Comparison of ENCODE assay signal across 26 mouse cellular contexts in genomic region chr14:34354456-34354855, GRCm38 (mm10). TPM values are rescaled to one million over a fixed set of nuclear protein-coding genes. Genes with fewer than 3 reads are reported as not detected.
"Had no signal": no experiment of that assay in that cellular context is flagged by ENCODE, and none has a peak within 500 bp of the region (broad histone marks: within the 10 kb centered on the region; RNA-seq: fewer than 3 reads in every experiment).

No protein-coding gene starts in this region.

- H3K27ac ChIP-seq: intestine, embryonic 15.5 days; left cerebral cortex, adult 2 months; liver, embryonic 14.5 days; lung, embryonic 15.5 days; midbrain, embryonic 10.5 days; midbrain, embryonic 13.5 days; neural tube, embryonic 13.5 days had no signal

- H3K27me3 ChIP-seq: intestine, embryonic 15.5 days; lung, embryonic 15.5 days; midbrain, embryonic 13.5 days; neural tube, embryonic 13.5 days had no signal

- DNase-seq: kidney, adult 18-20 months; layer of hippocampus, postnatal 36 days; lung, postnatal 10 days; retina, postnatal 1 day; thymus, adult 18-20 months; thymus, postnatal 36 days had no signal

- ATAC-seq: intestine, embryonic 15.5 days; midbrain, embryonic 13.5 days; midbrain, embryonic 16.5 days had no signal

- H3K4me1 ChIP-seq: intestine, embryonic 15.5 days; megakaryocyte, embryonic 14.5 days; midbrain, embryonic 13.5 days; neural tube, embryonic 13.5 days had no signal

- H3K9ac ChIP-seq: intestine, embryonic 15.5 days; liver, embryonic 14.5 days; lung, embryonic 15.5 days; midbrain, embryonic 13.5 days; neural tube, embryonic 13.5 days had no signal

- H3K4me2 ChIP-seq: intestine, embryonic 15.5 days; liver, embryonic 11.5 days; lung, embryonic 15.5 days; midbrain, embryonic 13.5 days; neural tube, embryonic 13.5 days had no signal

- H3K9me3 ChIP-seq: intestine, embryonic 15.5 days; lung, embryonic 15.5 days; megakaryocyte, embryonic 14.5 days; midbrain, embryonic 10.5 days; midbrain, embryonic 13.5 days; neural tube, embryonic 13.5 days had no signal

- H3K4me3 ChIP-seq: intestine, embryonic 15.5 days; left cerebral cortex, adult 2 months; lung, embryonic 15.5 days; megakaryocyte, embryonic 14.5 days; midbrain, embryonic 10.5 days; midbrain, embryonic 13.5 days; myocyte; neural tube, embryonic 13.5 days had no signal

- H3K36me3 ChIP-seq: intestine, embryonic 15.5 days; lung, embryonic 15.5 days; midbrain, embryonic 10.5 days; midbrain, embryonic 13.5 days; neural tube, embryonic 13.5 days had no signal

RNA-seq across cellular contexts. Expression of gene Fam25c, which starts 0.8 kb away (rescaled TPM):
- total RNA-seq: layer of hippocampus, adult 8-10 months; layer of hippocampus, postnatal 10 days; layer of hippocampus, postnatal 36 days; left cerebral cortex, adult 2 months; left cerebral cortex, postnatal 36 days; monocyte, adult 5-6 weeks; neutrophil, adult 5-6 weeks had no signal
- polyA plus RNA-seq: intestine, embryonic 15.5 days; limb, embryonic 11.5 days; lung, embryonic 15.5 days; midbrain, embryonic 10.5 days; midbrain, embryonic 13.5 days; midbrain, embryonic 16.5 days; myocyte; neural tube, embryonic 13.5 days; small intestine, adult 2 months; spleen, adult 2 months; testis, adult 2 months had no signal

RNA-seq across cellular contexts. Expression of gene Sncg, which starts 20.1 kb away (rescaled TPM):
- total RNA-seq: monocyte, adult 5-6 weeks; neutrophil, adult 5-6 weeks had no signal

RNA-seq across cellular contexts. Expression of gene Mmrn2, which starts 20.8 kb away (rescaled TPM):
- total RNA-seq: monocyte, adult 5-6 weeks; neutrophil, adult 5-6 weeks had no signal
